Mouse (Mus musculus) megakaryocyte, embryonic 14.5 days (primary cell): ENCODE results near the gene Aunip.

Source experiments
- FLI1 ChIP-seq: IDR thresholded peaks from 2 replicates; pipeline ENCODE4 v1.6.1; 2012; ENCODE audit warnings: low read length, inconsistent platforms, mixed read lengths
- GATA1 ChIP-seq: IDR thresholded peaks from 3 replicates; pipeline ENCODE4 v1.6.1; 2012; ENCODE audit warnings: mixed read lengths, low read length, inconsistent platforms, borderline replicate concordance

DNA sequence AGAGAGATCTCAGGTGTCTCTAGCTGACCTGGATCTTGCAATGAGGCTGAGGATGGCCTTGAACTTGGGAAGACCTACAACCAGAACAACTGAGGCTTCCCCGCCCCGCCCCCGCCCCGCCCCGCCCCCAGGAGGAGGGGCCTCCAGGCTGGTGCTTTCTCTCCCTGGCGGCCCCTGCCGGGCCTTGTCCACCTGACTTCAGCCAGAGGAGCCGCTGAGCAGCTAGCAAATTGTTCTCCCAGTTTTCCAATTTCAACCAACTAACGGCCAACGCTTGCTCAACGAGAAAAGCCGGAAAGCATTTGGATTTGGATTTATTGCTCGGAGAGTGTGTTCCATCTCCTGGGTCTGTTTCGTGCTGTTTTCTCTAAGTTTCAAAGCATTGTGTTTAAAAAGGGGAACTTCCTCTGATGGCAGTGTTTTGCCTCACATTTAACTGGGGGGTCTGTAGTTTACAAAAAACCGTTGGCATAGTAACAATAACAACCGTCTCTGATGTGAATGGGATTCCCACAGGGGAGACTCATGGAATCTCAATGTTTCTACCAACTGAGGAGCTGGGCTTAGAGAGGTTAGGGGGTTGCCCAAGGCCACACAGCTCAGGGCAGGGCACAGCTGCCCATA is 46.9 kb downstream of the Aunip start:
- TF ChIP-seq GATA1 (no peak), FLI1 (no peak)
